Mouse (Mus musculus): ENCODE measurements around the gene Spib.
A peak's percentile ranks its signal among the peaks of the same experiment; 100 is the strongest.

The Spib gene

DNA sequence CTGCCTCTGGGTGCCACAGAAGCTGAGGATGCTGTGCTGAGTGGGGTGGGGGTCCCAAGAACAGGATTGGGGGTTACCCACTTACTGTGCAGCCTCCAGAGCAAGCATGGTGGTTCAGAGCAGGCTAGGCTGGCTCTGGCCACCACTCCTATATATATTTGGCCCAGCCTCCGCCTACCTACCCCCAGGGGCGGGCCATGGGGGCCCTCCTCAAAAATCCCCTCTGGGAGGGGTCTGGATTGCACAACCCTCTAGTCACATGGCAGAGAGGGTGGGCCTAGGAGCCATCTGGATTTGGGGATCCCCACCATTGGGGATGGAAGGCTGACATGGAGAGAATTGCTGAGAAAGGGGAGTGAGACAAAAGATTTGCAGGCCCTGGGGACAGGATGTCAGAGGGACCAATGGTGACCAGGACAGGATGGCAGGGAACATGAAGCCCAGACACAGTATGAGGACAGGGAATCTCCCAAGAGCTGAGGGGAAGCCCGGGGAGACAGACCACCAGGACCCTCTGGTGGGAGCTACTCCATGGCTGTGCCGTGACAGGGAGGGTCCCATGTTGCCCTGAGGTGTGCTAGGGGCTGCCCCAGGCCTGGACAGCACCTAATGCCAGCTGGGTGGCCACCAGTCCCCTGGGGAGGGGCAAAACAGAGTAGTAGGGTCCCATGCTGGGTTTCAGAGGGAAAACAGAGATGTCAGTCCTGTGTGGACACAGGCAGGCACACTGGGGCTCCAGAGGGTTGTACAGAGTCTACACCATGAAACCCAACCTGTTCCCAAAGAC lies at the start of gene Spib:
Gene Spib (minus strand): TSS at position 126 of the 787 bp plus-strand sequence.
- DNase-seq (ENCODE audit: low spot score in 2 of 2), result no peak

GRCm38 (mm10) chr7:44581637-44582036 lies 49.8 kb upstream of the Spib start:
- DNase-seq (ENCODE audit: low spot score in 2 of 2), result no peak

- peak in 1 of 2 experiments; percentile 43 for DNase-seq (ENCODE audit: low spot score in 2 of 2)
These were observed 44.5 kb upstream of the Spib start for GRCm38 (mm10) chr7:44576333-44576844.

DNA sequence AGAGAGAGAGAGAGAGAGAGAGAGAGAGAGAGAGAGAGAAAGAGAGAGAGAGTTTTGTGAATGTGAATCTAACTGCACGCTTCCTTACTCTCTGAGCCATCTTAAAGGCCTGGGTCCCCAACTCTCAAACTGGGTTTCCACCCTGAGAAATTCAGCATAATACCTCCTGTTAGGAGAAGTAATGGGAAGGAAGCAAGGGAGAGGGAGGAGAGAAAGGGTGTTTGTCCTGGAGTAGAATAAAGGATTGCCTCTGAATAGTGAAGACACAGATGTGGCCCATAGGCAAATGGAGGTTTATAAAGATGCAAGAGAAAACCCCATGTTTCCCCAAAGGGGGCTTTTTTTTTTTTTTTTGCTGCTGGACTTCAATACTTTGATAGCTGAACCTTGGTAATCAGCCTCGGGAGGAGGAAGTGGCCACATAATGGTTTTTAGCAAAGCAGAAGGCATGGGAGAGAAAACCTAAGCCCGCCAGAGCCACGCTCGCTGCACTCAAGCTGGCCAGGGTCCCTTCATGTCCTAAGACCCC lies 41.1 kb upstream of the Spib start:
- DNase-seq (ENCODE audit: low spot score in 2 of 2), result no peak

DNA sequence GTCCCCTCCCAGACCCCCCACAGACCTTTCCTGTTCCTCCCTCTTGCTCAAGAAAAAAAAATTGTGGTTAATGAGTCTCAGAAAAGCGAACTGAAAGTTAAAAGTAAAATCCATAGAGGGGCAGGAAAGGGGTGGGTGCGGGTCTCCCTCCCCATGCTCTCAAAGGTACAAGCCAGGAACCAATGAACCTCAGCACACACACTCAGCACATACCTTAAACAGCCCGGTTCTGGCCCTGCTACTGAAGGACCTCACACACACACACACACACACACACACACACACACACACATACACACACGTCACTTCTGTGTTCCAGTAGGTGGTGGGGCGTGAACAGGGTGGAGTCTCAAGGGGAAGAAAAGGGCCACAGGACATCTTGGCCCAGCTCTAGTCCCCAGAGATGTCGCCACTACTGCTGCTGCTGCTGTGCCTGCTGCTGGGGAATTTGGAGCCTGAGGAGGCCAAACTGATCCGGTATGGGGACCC lies 40.4 kb upstream of the Spib start, which contains the start of gene Napsa:
Gene Napsa (plus strand): TSS at position 168 of the 489 bp plus-strand sequence.
- DNase-seq (ENCODE audit: low spot score in 2 of 2), result peak in 1 of 2 experiments; percentile 39

- DNase-seq (ENCODE audit: low spot score in 2 of 2), result no peak
These were observed 39.9 kb upstream of the Spib start for GRCm38 (mm10) chr7:44571811-44572210.

- peak in 1 of 2 experiments; percentile 49 for DNase-seq (ENCODE audit: low spot score in 2 of 2)
These were observed 39.1 kb upstream of the Spib start for GRCm38 (mm10) chr7:44570989-44571388.

GRCm38 (mm10) chr7:44568803-44569202 lies 36.9 kb upstream of the Spib start:
- no peak for DNase-seq (ENCODE audit: low spot score in 2 of 2)

- no peak for DNase-seq (ENCODE audit: low spot score in 2 of 2)
These were observed 33.5 kb upstream of the Spib start for GRCm38 (mm10) chr7:44565414-44565813.

DNA sequence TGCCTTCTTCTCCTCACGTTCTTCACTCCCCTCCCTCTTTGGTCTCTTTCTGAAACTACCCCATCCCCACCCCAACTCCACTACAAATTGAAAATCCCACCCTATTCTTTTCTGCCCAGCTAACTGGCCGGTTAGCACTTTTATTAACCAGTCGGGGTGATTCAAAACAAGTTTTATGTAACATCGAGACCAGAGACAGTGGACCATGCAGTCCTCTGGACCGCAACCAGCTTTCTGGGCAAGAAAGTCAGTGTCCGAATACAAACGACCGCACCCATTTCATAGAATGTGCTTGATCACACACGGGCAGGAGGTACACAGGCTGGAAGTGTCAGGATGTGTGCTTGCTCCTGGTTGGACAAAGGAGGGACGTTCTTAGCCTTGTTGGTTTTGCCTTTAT lies 32.6 kb upstream of the Spib start:
- no peak for DNase-seq (ENCODE audit: low spot score in 2 of 2)

- no peak for DNase-seq (ENCODE audit: low spot score in 2 of 2)
These were observed 31.4 kb upstream of the Spib start for GRCm38 (mm10) chr7:44563284-44563683.

- peak; percentile 43 to 84 for DNase-seq (ENCODE audit: low spot score in 2 of 2)
These were observed 28.8 kb upstream of the Spib start for GRCm38 (mm10) chr7:44560435-44561400.

GRCm38 (mm10) chr7:44557629-44558028 lies 25.8 kb upstream of the Spib start:
- no peak for DNase-seq (ENCODE audit: low spot score in 2 of 2)

GRCm38 (mm10) chr7:44553826-44554225 lies 22.0 kb upstream of the Spib start, which contains the start of gene Nr1h2:
TSS of gene Nr1h2 (minus strand) at chr7:44553951.
- DNase-seq (ENCODE audit: low spot score in 2 of 2), result peak; percentile 93 to 97

DNA sequence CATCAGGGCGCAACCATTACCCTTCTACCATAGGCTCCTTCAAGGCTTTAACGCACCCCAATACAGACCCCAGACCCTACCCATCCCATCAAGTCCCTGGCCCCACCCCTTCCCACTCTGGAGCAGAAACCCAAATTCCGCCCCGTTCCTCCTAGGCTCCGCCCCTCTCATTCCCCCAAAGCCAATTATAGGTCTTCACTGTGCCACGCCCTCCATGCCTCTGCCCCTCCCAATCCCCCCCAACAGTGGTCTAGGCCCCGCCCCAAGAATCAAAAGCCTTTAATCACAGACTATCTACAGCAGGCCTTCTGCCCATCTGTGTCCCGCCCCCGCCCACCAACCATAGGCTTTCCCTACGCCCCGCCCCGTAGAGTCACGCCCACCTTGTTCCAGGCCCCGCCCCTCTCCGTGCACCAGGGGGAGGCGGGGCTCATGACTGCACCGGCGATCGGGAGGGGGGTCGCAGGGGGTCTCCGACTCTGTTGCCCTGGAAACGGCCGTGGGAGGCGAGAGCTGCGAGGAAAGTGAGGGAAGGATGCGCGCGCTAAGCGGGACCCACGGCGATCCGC lies 21.4 kb upstream of the Spib start:
- peak; percentile 78 to 89 for DNase-seq (ENCODE audit: low spot score in 2 of 2)

GRCm38 (mm10) chr7:44552141-44552908 lies 20.5 kb upstream of the Spib start:
- DNase-seq (ENCODE audit: low spot score in 2 of 2), result peak in 1 of 2 experiments; percentile 57

GRCm38 (mm10) chr7:44551731-44552130 lies 19.9 kb upstream of the Spib start:
- DNase-seq (ENCODE audit: low spot score in 2 of 2), result no peak

DNA sequence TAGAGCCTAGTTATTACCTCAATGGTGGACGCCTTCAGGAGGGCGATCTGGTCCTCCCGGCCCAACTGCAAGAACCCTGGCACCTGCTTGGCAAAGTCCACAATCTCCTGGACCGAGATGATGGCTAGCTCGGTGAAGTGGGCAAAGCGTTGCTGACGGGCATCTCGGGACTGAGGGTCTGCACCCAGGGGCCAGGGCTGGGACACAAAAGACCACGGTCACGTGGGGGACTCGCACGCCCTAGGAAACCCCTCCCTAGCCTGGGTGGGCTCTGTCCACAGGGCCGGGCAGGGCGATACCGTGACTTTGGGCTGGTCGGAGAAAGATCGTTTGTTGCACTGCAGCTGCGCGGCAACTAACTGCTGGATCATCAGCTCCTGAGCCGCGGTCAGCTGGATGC lies 19.4 kb upstream of the Spib start:
- peak in 1 of 2 experiments; percentile 57 for DNase-seq (ENCODE audit: low spot score in 2 of 2)

DNA sequence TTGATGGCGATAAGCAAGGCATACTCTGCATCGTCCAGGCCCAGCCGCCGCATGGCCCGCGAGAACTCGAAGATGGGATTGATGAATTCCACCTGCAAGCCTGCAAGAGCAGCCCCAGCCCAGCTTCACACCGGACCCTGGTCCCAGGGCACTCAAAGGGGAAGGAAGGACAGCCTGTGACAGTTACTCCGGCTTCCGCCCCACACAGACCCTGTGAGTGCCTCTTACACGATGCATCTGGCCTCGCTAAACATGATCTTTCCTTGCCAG lies 18.5 kb upstream of the Spib start:
- DNase-seq (ENCODE audit: low spot score in 2 of 2), result peak in 1 of 2 experiments; percentile 58

DNA sequence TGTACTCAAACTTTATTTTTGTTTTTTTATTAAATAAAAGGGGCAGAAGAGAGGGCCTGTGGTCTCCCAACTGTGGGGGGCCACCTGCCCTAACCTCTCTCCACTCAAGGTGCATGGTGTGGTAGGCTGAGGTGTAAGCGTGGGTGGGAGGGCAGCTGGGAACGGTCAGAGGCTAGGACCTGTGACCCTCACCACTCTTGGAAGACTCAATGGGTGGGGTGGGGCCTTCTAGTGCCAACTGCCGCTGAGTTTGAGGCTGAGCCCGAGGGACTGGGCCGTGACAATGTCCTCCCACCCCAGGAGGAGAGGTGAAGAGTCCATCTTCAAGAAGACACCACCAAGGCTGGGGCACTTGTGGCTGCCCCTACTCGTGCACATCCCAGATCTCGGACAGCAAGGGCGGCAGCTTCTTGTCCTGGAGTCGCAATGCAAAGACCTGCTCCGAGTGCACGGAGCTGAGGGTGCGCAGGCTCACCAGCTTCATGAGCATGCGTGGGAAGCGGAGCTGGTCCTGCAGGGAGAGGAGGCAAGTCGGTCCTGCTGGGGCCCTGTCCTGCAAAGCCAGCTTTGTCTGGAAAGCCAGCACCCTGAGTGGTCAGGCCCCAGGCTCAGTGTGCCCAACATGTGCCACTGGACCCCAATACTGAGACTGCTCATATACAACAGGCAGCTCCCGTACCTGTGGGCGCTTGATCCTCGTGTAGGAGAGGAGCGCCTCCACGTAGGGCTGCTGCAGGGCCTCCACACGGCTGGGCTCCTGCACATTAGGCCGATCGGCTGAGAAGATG lies 17.9 kb upstream of the Spib start:
- no peak for DNase-seq (ENCODE audit: low spot score in 2 of 2)
